17 mouse cellular contexts compared by ENCODE assay signal in genomic region chr17:23989802-23990201, GRCm38 (mm10). TPM values are rescaled to one million over a fixed set of nuclear protein-coding genes. Genes with fewer than 3 reads are reported as not detected.
DNase-seq lines count a peak whose midpoint lies in the region.
"Had no signal": no experiment of that assay in that cellular context is flagged by ENCODE, and none has a peak within 500 bp of the region (broad histone marks: within the 10 kb centered on the region; RNA-seq: fewer than 3 reads in every experiment).

No protein-coding gene starts in this region.

- peak; percentile 37 for DNase-seq in adrenal gland, postnatal 10 days
- DNase-seq in adrenal gland, adult 18-20 months (ENCODE audit: low spot score in 2 of 2): no peak
- DNase-seq in right cerebral cortex, postnatal 25 days: peak; percentile 30
- no peak for DNase-seq in right cerebral cortex, postnatal 36 days (ENCODE audit: low spot score in 2 of 2)
- peak; percentile 65 for DNase-seq in lung, postnatal 14 days
- DNase-seq in right cerebral cortex, postnatal 4 days: peak; percentile 23
- no peak for DNase-seq in heart, adult 18-20 months
- DNase-seq in gastrocnemius, postnatal 4 days (ENCODE audit: low spot score in 2 of 2): no peak
- DNase-seq: adrenal gland, adult 8-10 months; B cell, adult 2 months; cerebellum, adult 2 months; forebrain, postnatal 0 days; gastrocnemius, postnatal 25 days; heart, adult 11 months; heart, postnatal 36 days had no signal

RNA-seq across cellular contexts. Expression of gene Prss22, which starts 8.1 kb away (rescaled TPM):
- total RNA-seq in adrenal gland, postnatal 10 days (2021): not detected
- total RNA-seq in adrenal gland, adult 18-20 months (2021): not detected
- total RNA-seq in heart, adult 18-20 months (2021): not detected
- not detected for total RNA-seq in gastrocnemius, postnatal 4 days (2021)
- total RNA-seq: adrenal gland, adult 8-10 months; forebrain, postnatal 0 days; G1E; gastrocnemius, adult 18-20 months; gastrocnemius, postnatal 25 days; heart, postnatal 36 days had no signal

RNA-seq across cellular contexts. Expression of gene Prss30, which starts 9.4 kb away (rescaled TPM):
- under 1 TPM in 1 of 2 experiments, not detected in 1; 0.24 TPM for total RNA-seq in adrenal gland, postnatal 10 days (2021)
- under 1 TPM in 1 of 2 experiments, not detected in 1; 0.64 TPM for total RNA-seq in adrenal gland, adult 18-20 months (2021)
- total RNA-seq in heart, adult 18-20 months (2021): not detected
- not detected for total RNA-seq in gastrocnemius, postnatal 4 days (2021)
- total RNA-seq: G1E; gastrocnemius, adult 18-20 months; gastrocnemius, postnatal 25 days; heart, postnatal 36 days had no signal

RNA-seq across cellular contexts. Expression of gene Sbpl, which starts 34.7 kb away (rescaled TPM):
- total RNA-seq in adrenal gland, postnatal 10 days (2021): not detected
- not detected for total RNA-seq in adrenal gland, adult 18-20 months (2021)
- total RNA-seq in heart, adult 18-20 months (2021): not detected
- not detected for total RNA-seq in gastrocnemius, postnatal 4 days (2021)
- total RNA-seq: adrenal gland, adult 8-10 months; forebrain, postnatal 0 days; G1E; gastrocnemius, adult 18-20 months; gastrocnemius, postnatal 25 days; heart, postnatal 36 days had no signal

RNA-seq across cellular contexts. Expression of gene Prss27, which starts 48.1 kb away (rescaled TPM):
- under 1 TPM; 0.70 to 0.99 TPM for total RNA-seq in adrenal gland, postnatal 10 days (2021)
- 1 to 10 TPM in 1 of 2 experiments, under 1 TPM in 1; 0.23 to 1.3 TPM for total RNA-seq in adrenal gland, adult 18-20 months (2021)
- total RNA-seq in heart, adult 18-20 months (2021): not detected
- total RNA-seq in gastrocnemius, postnatal 4 days (2021): not detected
- total RNA-seq: forebrain, postnatal 0 days; G1E; gastrocnemius, adult 18-20 months; gastrocnemius, postnatal 25 days; heart, postnatal 36 days had no signal

RNA-seq across cellular contexts. Expression of gene Sbp, which starts 48.3 kb away (rescaled TPM):
- not detected for total RNA-seq in adrenal gland, postnatal 10 days (2021)
- not detected for total RNA-seq in adrenal gland, adult 18-20 months (2021)
- not detected for total RNA-seq in heart, adult 18-20 months (2021)
- total RNA-seq in gastrocnemius, postnatal 4 days (2021): not detected
- total RNA-seq: adrenal gland, adult 8-10 months; forebrain, postnatal 0 days; G1E; gastrocnemius, adult 18-20 months; gastrocnemius, postnatal 25 days; heart, postnatal 36 days had no signal

Comparison
In these comparisons a context has a peak if more than half of its experiments do, and no peak if none do; other contexts are left out.
1. DNase-seq: peak in adrenal gland, postnatal 10 days (single experiment), right cerebral cortex, postnatal 25 days (single experiment), lung, postnatal 14 days (single experiment) and right cerebral cortex, postnatal 4 days (single experiment); none in adrenal gland, adult 18-20 months (0 of 2), right cerebral cortex, postnatal 36 days (0 of 2), heart, adult 18-20 months (0 of 2) and gastrocnemius, postnatal 4 days (0 of 2).